30 mouse cellular contexts compared by ENCODE assay signal in genomic region chr15:100121437-100121836, GRCm38 (mm10).
DNase-seq lines count a peak whose midpoint lies in the region; ATAC-seq and TF ChIP-seq lines count a peak whose summit lies in the region.
"Had no signal": no experiment of that assay in that cellular context is flagged by ENCODE, and none has a peak within 500 bp of the region (broad histone marks: within the 10 kb centered on the region; RNA-seq: fewer than 3 reads in every experiment).

No protein-coding gene starts in this region.

- peaks cover 1% of the 10 kb centered on the region; the same call in 1 of the 2 replicates for H3K79me2 ChIP-seq in heart, adult 2 months (replicated peaks; ENCODE audit: control insufficient read depth, insufficient read depth, low read length)

- H3K27ac ChIP-seq in heart, adult 2 months: peak overlapping the region; percentile 36; the same call in 1 of the 2 replicates
- peak overlapping the region; percentile 70 for H3K27ac ChIP-seq in heart, embryonic 10.5 days
- peak overlapping the region; percentile 53 for H3K27ac ChIP-seq in heart, embryonic 15.5 days
- H3K27ac ChIP-seq: embryonic facial prominence, embryonic 13.5 days; gastrocnemius, adult 2 months; hindbrain, embryonic 15.5 days; kidney, postnatal 0 days; limb, embryonic 10.5 days; limb, embryonic 15.5 days; liver, embryonic 15.5 days; lung, embryonic 15.5 days; midbrain, embryonic 10.5 days; midbrain, embryonic 15.5 days; stomach, postnatal 0 days had no signal

- H3K27me3 ChIP-seq in heart, adult 2 months (ENCODE audit: control insufficient read depth, insufficient read depth, low read length): no peaks in the 10 kb centered on the region
- no peaks in the 10 kb centered on the region for H3K27me3 ChIP-seq in heart, embryonic 10.5 days (ENCODE audit: insufficient read depth, poor library complexity, severe bottlenecking)
- H3K27me3 ChIP-seq in heart, embryonic 15.5 days: no peaks in the 10 kb centered on the region
- H3K27me3 ChIP-seq: embryonic facial prominence, embryonic 13.5 days; hindbrain, embryonic 15.5 days; limb, embryonic 15.5 days; liver, embryonic 15.5 days; lung, embryonic 15.5 days; midbrain, embryonic 15.5 days had no signal

- peak; percentile 68; the same call in 1 of the 2 replicates for ATAC-seq in heart, embryonic 15.5 days (replicated peaks; ENCODE audit: insufficient number of reproducible peaks, insufficient read depth, low FRiP score, low read depth)
- ATAC-seq in inflammation-experienced regulatory T-cells, adult 6 months: no peak
- ATAC-seq: activated CD4-positive, CD25-positive, alpha-beta regulatory T cell, adult 4 months; forebrain, embryonic 16.5 days; midbrain, embryonic 15.5 days had no signal

- no peak overlapping the region for H3K4me3 ChIP-seq in heart, adult 2 months
- no peak overlapping the region for H3K4me3 ChIP-seq in heart, embryonic 10.5 days
- no peak overlapping the region for H3K4me3 ChIP-seq in heart, embryonic 15.5 days
- H3K4me3 ChIP-seq: embryonic facial prominence, embryonic 13.5 days; gastrocnemius, adult 2 months; hindbrain, embryonic 15.5 days; limb, embryonic 10.5 days; limb, embryonic 15.5 days; liver, embryonic 15.5 days; lung, embryonic 15.5 days; midbrain, embryonic 10.5 days; midbrain, embryonic 15.5 days had no signal

- H3K4me2 ChIP-seq in heart, embryonic 15.5 days: no peak overlapping the region
- H3K4me2 ChIP-seq: embryonic facial prominence, embryonic 13.5 days; hindbrain, embryonic 15.5 days; limb, embryonic 15.5 days; liver, embryonic 15.5 days; lung, embryonic 15.5 days; midbrain, embryonic 15.5 days had no signal

- no peak for TF ChIP-seq CTCF in heart, adult 2 months (IDR thresholded peaks at IDR 0.05)

- TF ChIP-seq EP300 in heart, adult 2 months (IDR thresholded peaks at IDR 0.05; ENCODE audit: insufficient read depth, low read depth, low read length): peak; percentile 54; the same call in 1 of the 2 replicates

- peaks cover 7% of the 10 kb centered on the region for H3K36me3 ChIP-seq in heart, adult 2 months (ENCODE audit: control insufficient read depth, insufficient read depth, low read length)
- peaks cover 16% of the 10 kb centered on the region for H3K36me3 ChIP-seq in heart, embryonic 10.5 days
- peaks cover 3% of the 10 kb centered on the region; the same call in 1 of the 2 replicates for H3K36me3 ChIP-seq in heart, embryonic 15.5 days
- H3K36me3 ChIP-seq: liver, embryonic 15.5 days had no signal

- peak in 1 of 2 experiments; percentile 53 for DNase-seq in heart, adult 2 months
- no peak for DNase-seq in heart, embryonic 10.5 days (ENCODE audit: low spot score)
- peak; percentile 58 for DNase-seq in heart, postnatal 4 days
- DNase-seq in right cerebral cortex, postnatal 4 days: no peak
- DNase-seq in cerebellum, postnatal 14 days: no peak
- DNase-seq: adrenal gland, adult 8-10 months; B cell, adult 2 months; cerebellum, adult 2 months; gastrocnemius, adult 2 months; gastrocnemius, postnatal 36 days; kidney, adult 8-10 months; kidney, postnatal 4 days; layer of hippocampus, postnatal 36 days; right cerebral cortex, adult 18-20 months; thymus, adult 18-20 months; thymus, postnatal 25 days had no signal

- WGBS in heart, adult 2 months: 53% methylated on average over 6 of the region's 6 CpGs
- 36% methylated on average over 6 of the region's 6 CpGs for WGBS in heart, embryonic 10.5 days
- WGBS in heart, embryonic 15.5 days: 29% methylated on average over 6 of the region's 6 CpGs

- peaks cover 33% of the 10 kb centered on the region for H3K4me1 ChIP-seq in heart, adult 2 months (ENCODE audit: control insufficient read depth, insufficient read depth, low read length)
- H3K4me1 ChIP-seq in heart, embryonic 10.5 days: peaks cover 60% of the 10 kb centered on the region
- peaks cover 51% of the 10 kb centered on the region for H3K4me1 ChIP-seq in heart, embryonic 15.5 days (replicated peaks)

- intact Hi-C loops in heart, adult 2 months (cut with DNase I): no loop called here

- no peak for TF ChIP-seq POLR2A in heart, adult 2 months (IDR thresholded peaks at IDR 0.05; ENCODE audit: insufficient read depth, low read depth, low read length)

- H3K9ac ChIP-seq in heart, adult 2 months (ENCODE audit: low read depth, low read length): no peak overlapping the region
- H3K9ac ChIP-seq in heart, embryonic 15.5 days: no peak overlapping the region
- H3K9ac ChIP-seq: embryonic facial prominence, embryonic 13.5 days; hindbrain, embryonic 15.5 days; limb, embryonic 15.5 days; liver, embryonic 15.5 days; lung, embryonic 15.5 days; midbrain, embryonic 15.5 days had no signal

- no peaks in the 10 kb centered on the region for H3K9me3 ChIP-seq in heart, embryonic 10.5 days
- H3K9me3 ChIP-seq in heart, embryonic 15.5 days (replicated peaks): no peaks in the 10 kb centered on the region
- H3K9me3 ChIP-seq: embryonic facial prominence, embryonic 13.5 days; hindbrain, embryonic 15.5 days; limb, embryonic 10.5 days; limb, embryonic 15.5 days; liver, embryonic 15.5 days; lung, embryonic 15.5 days; midbrain, embryonic 10.5 days; midbrain, embryonic 15.5 days had no signal
